Mouse (Mus musculus) heart, adult 2 months (tissue): Measurements from ENCODE around the gene Phf24. TPM values are rescaled to one million over a fixed set of nuclear protein-coding genes. Genes with fewer than 3 reads are reported as not detected.
A peak's percentile ranks its signal among the peaks of the same experiment; 100 is the strongest.
"Not testable (repeated sequence)": the region's sequence is repeated elsewhere in the genome, so short reads cannot be mapped to it uniquely, and the experiment has no call there.

Source experiments
- DNase-seq, 2 experiments: peaks; one replicate each; pipeline ENCODE4 v3.0.0; 2021
- H3K27ac ChIP-seq: fragments of 200-600 bp; 2 replicates; pipeline ENCODE4 v1.8.1; 2022
- H3K27me3 ChIP-seq: fragments of 200-500 bp; 2 replicates; pipeline ENCODE4 v1.6.1; 2012; ENCODE audit warnings: mild to moderate bottlenecking, low read length, inconsistent platforms, mixed read lengths; ENCODE audit not compliant: control insufficient read depth, insufficient read depth
- H3K36me3 ChIP-seq: fragments of 200-500 bp; 2 replicates; pipeline ENCODE4 v1.6.1; 2012; ENCODE audit warnings: low read length, inconsistent platforms; ENCODE audit not compliant: control insufficient read depth, insufficient read depth
- H3K4me1 ChIP-seq: fragments of 200-500 bp; 2 replicates; pipeline ENCODE4 v1.6.1; 2011; ENCODE audit warnings: low read length; ENCODE audit not compliant: control insufficient read depth, insufficient read depth
- H3K4me3 ChIP-seq: fragments of 200-600 bp; 2 replicates; pipeline ENCODE4 v1.8.1; 2022
- H3K79me2 ChIP-seq: fragments of 200-500 bp; replicated peaks from 2 replicates; pipeline ENCODE4 v1.6.1; 2012; ENCODE audit warnings: mild to moderate bottlenecking, inconsistent platforms, low read length, moderate library complexity, mixed read lengths; ENCODE audit not compliant: control insufficient read depth, insufficient read depth
- H3K9ac ChIP-seq: fragments of 200-500 bp; 2 replicates; pipeline ENCODE4 v1.6.1; 2012; ENCODE audit warnings: low read depth, mild to moderate bottlenecking, control low read depth, inconsistent platforms, low read length, mixed read lengths
- CTCF ChIP-seq: fragments of 200-600 bp; IDR thresholded peaks from 2 replicates; pipeline ENCODE4 v1.8.1; 2022; ENCODE audit warnings: antibody characterized with exemption, mild to moderate bottlenecking, moderate library complexity
- EP300 ChIP-seq: fragments of 200-500 bp; IDR thresholded peaks from 2 replicates; pipeline ENCODE4 v1.6.1; 2011; ENCODE audit warnings: low read depth, low read length, control low read depth; ENCODE audit not compliant: insufficient read depth
- POLR2A ChIP-seq: fragments of 200-500 bp; IDR thresholded peaks from 2 replicates; pipeline ENCODE4 v1.6.1; 2011; ENCODE audit warnings: mild to moderate bottlenecking, low read depth, low read length, control low read depth; ENCODE audit not compliant: insufficient read depth
- WGBS: fragments of 180-500 bp; shearing (Covaris S2); methylation state at CpG from one replicate; pipeline ENCODE4 v1.1.7; 2018; 5-methylcytosine and 5-hydroxymethylcytosine counted together
- intact Hi-C: fragments of 180-260 bp; cut with DNase I; formaldehyde crosslinking; loops from one replicate; pipeline ENCODE4 v1.15.1; 2025
- polyA plus RNA-seq: library from polyadenylated mRNA; depleted of rRNA; stranded (reverse); fragments of >200 nt; gene quantifications from 2 replicates; pipeline ENCODE4 v1.2.3, GENCODE M21; 2012; rRNA removed
- total RNA-seq, 2 experiments: library from RNA; stranded (reverse); gene quantifications; 2 replicates each; pipeline ENCODE4 v1.2.3; 2021

Gene Phf24
- total and polyA plus RNA-seq, 3 experiments: 4.8 to 5.8 (median 5.0) TPM

DNA sequence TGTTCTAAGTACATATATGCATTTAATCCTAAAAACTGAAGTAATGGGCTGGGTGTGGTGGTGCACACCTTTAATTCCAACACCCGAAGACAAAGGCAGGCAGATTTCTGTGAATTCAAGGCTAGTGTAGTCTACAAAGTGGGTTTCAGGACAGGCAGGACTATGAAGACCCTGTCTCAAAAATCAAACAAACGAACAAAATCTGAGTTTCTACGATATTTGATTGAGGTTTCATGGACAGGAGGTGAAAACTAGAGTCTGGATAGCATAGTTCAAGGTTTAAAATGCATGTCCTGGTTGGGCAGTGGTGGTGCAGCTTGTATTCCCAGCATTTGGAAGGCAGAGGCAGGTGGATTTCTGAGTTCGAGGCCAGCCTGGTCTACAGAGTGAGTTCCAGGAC lies 52.8 kb downstream of the Phf24 start, which contains the start of gene 1700022I11Rik:
Gene 1700022I11Rik (plus strand): TSS at position 301 of the 400 bp plus-strand sequence.
- TF ChIP-seq EP300: no peak
- TF ChIP-seq POLR2A: no peak
- no peak for TF ChIP-seq CTCF
- no peak within 1 kb of the TSS for H3K9ac ChIP-seq
- DNase-seq: no peak
- H3K27me3 ChIP-seq: no peaks in the 10 kb centered on the region
- peaks cover 3% of the 10 kb centered on the region for H3K4me1 ChIP-seq
- intact Hi-C loops: no loop called here
- 89% methylated on average over 4 of the region's 4 CpGs for WGBS
- H3K36me3 ChIP-seq: no peaks in the 10 kb centered on the region
- no peak within 1 kb of the TSS for H3K4me3 ChIP-seq
- no peak within 1 kb of the TSS for H3K27ac ChIP-seq
- H3K79me2 ChIP-seq: no peaks in the 10 kb centered on the region

DNA sequence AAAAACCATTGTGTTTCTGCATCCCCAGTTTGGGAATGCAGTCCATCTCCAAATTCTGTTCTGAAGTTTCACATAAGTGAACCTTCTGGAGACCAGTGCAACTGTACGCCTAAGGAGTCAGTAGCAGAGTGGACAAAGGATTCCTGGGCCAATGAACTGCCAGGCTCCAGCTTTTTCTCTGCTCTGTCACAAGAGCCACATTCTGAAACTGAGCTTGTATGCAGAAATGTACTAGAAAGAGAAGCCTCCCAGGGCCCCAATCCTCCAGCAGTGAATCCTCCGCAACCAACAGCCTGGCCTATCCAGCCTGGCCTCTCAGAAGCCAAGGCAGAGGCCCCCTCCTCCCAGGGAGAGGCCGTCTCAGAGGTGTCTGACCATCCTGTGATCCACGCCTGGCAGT lies 56.5 kb downstream of the Phf24 start:
- Histone ChIP-seq H3K27ac (no peak overlapping the region), H3K4me3 (no peak overlapping the region), H3K36me3 (no peaks in the 10 kb centered on the region), H3K27me3 (no peaks in the 10 kb centered on the region), H3K4me1 (no peaks in the 10 kb centered on the region), H3K79me2 (no peaks in the 10 kb centered on the region), H3K9ac (no peak overlapping the region)
- intact Hi-C loops: no loop called here
- DNase-seq: no peak
- WGBS: 85% methylated on average over 4 of the region's 4 CpGs
- TF ChIP-seq CTCF (no peak), POLR2A (no peak), EP300 (no peak)

DNA sequence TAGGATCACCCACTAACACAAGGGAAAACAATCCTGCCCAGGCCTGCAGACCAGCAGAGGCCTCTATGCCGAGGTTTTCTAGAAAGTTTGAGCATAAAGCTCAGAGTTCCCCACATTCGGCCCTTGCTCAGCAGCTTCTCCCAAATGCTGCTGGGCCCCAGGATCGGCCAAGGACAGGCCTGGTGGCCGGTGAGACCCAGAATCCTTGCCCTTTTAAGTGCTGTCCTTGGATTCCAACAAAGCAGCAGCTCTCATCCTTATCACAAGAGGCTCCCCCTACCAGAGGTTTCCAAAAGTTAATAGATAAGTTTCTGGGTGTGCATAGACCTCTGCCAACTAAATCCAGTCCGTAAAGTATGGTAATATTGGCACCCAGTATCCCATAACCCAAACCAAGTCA lies 57.4 kb downstream of the Phf24 start:
- TF ChIP-seq POLR2A (no peak), CTCF (no peak), EP300 (no peak)
- no peak for DNase-seq
- H3K4me3 ChIP-seq: no peak overlapping the region
- H3K4me1 ChIP-seq: no peaks in the 10 kb centered on the region
- H3K27me3 ChIP-seq: no peaks in the 10 kb centered on the region
- H3K79me2 ChIP-seq: no peaks in the 10 kb centered on the region
- intact Hi-C loops: no loop called here
- 51% methylated on average over 5 of the region's 5 CpGs for WGBS
- no peak overlapping the region for H3K9ac ChIP-seq
- H3K36me3 ChIP-seq: no peaks in the 10 kb centered on the region
- no peak overlapping the region for H3K27ac ChIP-seq

DNA sequence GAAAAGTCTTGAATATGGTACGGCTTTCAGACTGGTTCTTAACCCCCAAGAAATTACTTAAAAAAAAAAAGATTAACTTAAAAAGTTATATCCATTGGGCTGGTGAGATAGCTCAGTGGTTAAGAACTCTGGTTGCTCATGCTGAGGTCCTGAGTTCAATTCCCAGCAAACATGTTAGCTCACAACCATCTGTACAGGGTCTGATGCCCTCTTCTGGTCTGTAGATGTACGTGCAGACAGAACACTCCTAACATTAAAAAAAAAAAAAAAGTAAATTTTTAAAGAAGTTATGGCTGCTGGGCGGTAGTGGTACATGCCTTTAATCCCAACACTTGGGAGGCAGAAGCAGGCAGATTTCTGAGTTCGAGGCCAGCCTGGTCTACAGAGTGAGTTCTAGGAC lies 61.6 kb downstream of the Phf24 start:
- Histone ChIP-seq H3K36me3 (peaks cover 2% of the 10 kb centered on the region), H3K4me3 (no peak overlapping the region), H3K9ac (no peak overlapping the region), H3K4me1 (no peaks in the 10 kb centered on the region), H3K79me2 (no peaks in the 10 kb centered on the region), H3K27ac (no peak overlapping the region), H3K27me3 (no peaks in the 10 kb centered on the region)
- TF ChIP-seq CTCF: peak; percentile 51
- TF ChIP-seq EP300: no peak
- no peak for DNase-seq
- 89% methylated on average over 4 of the region's 4 CpGs for WGBS
- intact Hi-C loops: no loop called here

DNA sequence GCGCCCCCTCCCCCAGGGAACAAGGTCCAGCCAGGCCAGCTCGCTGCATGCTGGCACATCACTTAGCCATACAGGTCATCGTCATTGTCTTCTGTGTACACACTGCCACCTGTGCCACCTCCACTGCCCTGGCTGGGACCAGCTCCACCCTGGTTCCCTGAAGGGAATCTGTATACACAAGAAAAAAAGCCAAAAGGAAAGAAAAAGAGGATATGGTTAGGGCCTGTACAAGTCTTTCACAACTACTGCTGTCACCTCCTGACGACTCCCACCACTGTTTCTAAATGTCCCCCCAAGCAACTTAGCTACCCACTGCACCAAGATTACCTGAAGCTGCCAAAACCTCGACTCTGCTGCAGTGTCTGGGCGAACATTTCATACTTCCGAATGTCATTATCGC lies 64.0 kb downstream of the Phf24 start:
- 82% methylated on average over 8 of the region's 8 CpGs for WGBS
- H3K4me3 ChIP-seq, DNase-seq, intact Hi-C loops, H3K9ac ChIP-seq, H3K27me3 ChIP-seq, H3K79me2 ChIP-seq, H3K4me1 ChIP-seq, H3K27ac ChIP-seq, H3K36me3 ChIP-seq: not testable (repeated sequence)

DNA sequence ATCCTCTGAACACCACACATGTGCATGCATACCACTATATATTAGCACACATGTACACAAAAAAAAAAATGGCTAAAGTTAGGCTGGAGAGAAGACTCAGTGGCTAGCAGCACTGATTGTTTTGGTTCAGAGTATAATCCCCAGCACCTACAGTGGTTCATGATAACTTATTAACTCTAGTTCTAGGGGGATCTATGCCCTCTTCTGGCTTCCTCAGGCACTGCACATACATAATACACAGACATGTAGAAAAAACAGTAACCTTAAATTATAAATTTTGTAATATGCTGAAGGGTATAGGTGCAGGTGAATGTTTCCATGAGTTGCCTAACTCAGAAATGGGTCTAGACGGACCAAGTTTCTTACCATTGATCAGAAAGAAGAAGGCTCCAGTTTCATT lies 71.8 kb downstream of the Phf24 start:
- Histone ChIP-seq H3K9ac (no peak overlapping the region), H3K4me1 (no peaks in the 10 kb centered on the region), H3K79me2 (no peaks in the 10 kb centered on the region), H3K36me3 (peaks cover 17% of the 10 kb centered on the region), H3K4me3 (no peak overlapping the region), H3K27me3 (no peaks in the 10 kb centered on the region), H3K27ac (no peak overlapping the region)
- WGBS: 78% methylated on average over 1 of the region's 1 CpGs
- intact Hi-C loops: no loop called here
- peak; percentile 43 for TF ChIP-seq CTCF
- TF ChIP-seq EP300: no peak
- DNase-seq: no peak

Other genes starting within 250 kb of the Phf24 start
- gene 4930578G10Rik, start 181.1 kb upstream of the Phf24 start, total RNA-seq: not detected
- gene 4930578G10Rik, start 181.1 kb upstream of the Phf24 start, polyA plus RNA-seq: 0.32 TPM in 1 of 2 replicates, not detected in the other
- gene Ccl19, start 160.1 kb upstream of the Phf24 start, total RNA-seq: 1 to 10 TPM in 1 of 2 experiments, under 1 TPM in 1; 0.52 to 1.3 TPM
- gene Ccl19, start 160.1 kb upstream of the Phf24 start, polyA plus RNA-seq: 2.3 and 5.8 TPM in 2 replicates
- 10 to 100 TPM; 47.6 to 62.3 TPM for gene Ccl21a, start 142.7 kb upstream of the Phf24 start, total RNA-seq
- gene Ccl21a, start 142.7 kb upstream of the Phf24 start, polyA plus RNA-seq: 42.1 and 43.1 TPM in 2 replicates
- gene Fam205a1, start 62.8 kb upstream of the Phf24 start, total RNA-seq: not detected
- not detected in 2 replicates for gene Fam205a1, start 62.8 kb upstream of the Phf24 start, polyA plus RNA-seq
- under 1 TPM in 1 of 2 experiments, not detected in 1; 0.10 TPM for gene Gm12394, start 59.9 kb upstream of the Phf24 start, total RNA-seq
- 0.02 TPM in 1 of 2 replicates, not detected in the other for gene Gm12394, start 59.9 kb upstream of the Phf24 start, polyA plus RNA-seq
- 1 to 10 TPM; 8.3 to 9.8 TPM for gene Fam205c, start 42.4 kb upstream of the Phf24 start, total RNA-seq
- 0.14 and 0.20 TPM in 2 replicates for gene Fam205c, start 42.4 kb upstream of the Phf24 start, polyA plus RNA-seq
- 100 to 1,000 TPM in 1 of 2 experiments, 10 to 100 TPM in 1; 88.5 to 103 TPM for gene Dnajb5, start 33.2 kb downstream of the Phf24 start, total RNA-seq
- 45.6 and 51.1 TPM in 2 replicates for gene Dnajb5, start 33.2 kb downstream of the Phf24 start, polyA plus RNA-seq
- not detected for gene 1700022I11Rik, start 52.9 kb downstream of the Phf24 start, total RNA-seq
- gene 1700022I11Rik, start 52.9 kb downstream of the Phf24 start, polyA plus RNA-seq: not detected in 2 replicates
- gene Vcp, start 83.8 kb downstream of the Phf24 start, total RNA-seq: 100 to 1,000 TPM; 238 to 254 TPM
- 127 and 204 TPM in 2 replicates for gene Vcp, start 83.8 kb downstream of the Phf24 start, polyA plus RNA-seq
- gene Fancg, start 93.8 kb downstream of the Phf24 start, total RNA-seq: 1 to 10 TPM; 2.8 to 3.2 TPM
- 3.9 and 4.9 TPM in 2 replicates for gene Fancg, start 93.8 kb downstream of the Phf24 start, polyA plus RNA-seq
- gene Pigo, start 109.2 kb downstream of the Phf24 start, total RNA-seq: 10 to 100 TPM; 21.0 to 26.5 TPM
- 20.1 and 27.1 TPM in 2 replicates for gene Pigo, start 109.2 kb downstream of the Phf24 start, polyA plus RNA-seq
- 100 to 1,000 TPM; 101 to 114 TPM for gene Stoml2, start 115.0 kb downstream of the Phf24 start, total RNA-seq
- 97.3 and 117 TPM in 2 replicates for gene Stoml2, start 115.0 kb downstream of the Phf24 start, polyA plus RNA-seq
- gene Fam214b, start 129.6 kb downstream of the Phf24 start, total RNA-seq: 10 to 100 TPM; 26.3 to 33.1 TPM
- gene Fam214b, start 129.6 kb downstream of the Phf24 start, polyA plus RNA-seq: 19.6 and 21.3 TPM in 2 replicates
- gene Unc13b, start 142.3 kb downstream of the Phf24 start, total RNA-seq: 10 to 100 TPM in 1 of 2 experiments, 1 to 10 TPM in 1; 10.0 to 10.9 TPM
- gene Unc13b, start 142.3 kb downstream of the Phf24 start, polyA plus RNA-seq: 6.7 and 11.7 TPM in 2 replicates